Mouse (Mus musculus): ENCODE data around the gene Cdc42bpg. TPM values are rescaled to one million over a fixed set of nuclear protein-coding genes. Genes with fewer than 3 reads are reported as not detected.

The Cdc42bpg gene
- polyA plus RNA-seq (2012; rRNA removed), result 6.8 and 8.0 TPM in 2 replicates

GRCm38 (mm10) chr19:6306137-6306551 lies at the start of gene Cdc42bpg:
TSS of gene Cdc42bpg (plus strand) at chr19:6306456.

GRCm38 (mm10) chr19:6276426-6277421 lies 29.5 kb upstream of the Cdc42bpg start, which contains the start of gene Ehd1:
TSS of gene Ehd1 (plus strand) at chr19:6276725.

GRCm38 (mm10) chr19:6334673-6335457 lies 28.6 kb downstream of the Cdc42bpg start, which contains the start of gene Men1:
TSS of gene Men1 (plus strand) at chr19:6334979.

GRCm38 (mm10) chr19:6340524-6341452 lies 34.5 kb downstream of the Cdc42bpg start, which contains the start of gene Map4k2:
TSS of gene Map4k2 (plus strand) at chr19:6341135.

GRCm38 (mm10) chr19:6363411-6364240 lies 57.4 kb downstream of the Cdc42bpg start, which contains the start of gene Sf1:
TSS of gene Sf1 (plus strand) at chr19:6363690.

Other genes starting within 250 kb of the Cdc42bpg start
- 53.7 and 58.8 TPM in 2 replicates for gene Mrpl49, start 248.7 kb upstream of the Cdc42bpg start, polyA plus RNA-seq (2012; rRNA removed)
- gene Fau, start 248.6 kb upstream of the Cdc42bpg start, polyA plus RNA-seq (2012; rRNA removed), result 1,645 and 2,151 TPM in 2 replicates
- gene Znhit2, start 245.3 kb upstream of the Cdc42bpg start, polyA plus RNA-seq (2012; rRNA removed), result 27.7 and 31.3 TPM in 2 replicates
- gene Tm7sf2, start 238.1 kb upstream of the Cdc42bpg start, polyA plus RNA-seq (2012; rRNA removed), result 42.8 and 53.5 TPM in 2 replicates
- 74.8 and 88.1 TPM in 2 replicates for gene Vps51, start 229.2 kb upstream of the Cdc42bpg start, polyA plus RNA-seq (2012; rRNA removed)
- 0.16 and 0.39 TPM in 2 replicates for gene Tmem262, start 226.4 kb upstream of the Cdc42bpg start, polyA plus RNA-seq (2012; rRNA removed)
- gene Gm28374, start 224.2 kb upstream of the Cdc42bpg start, polyA plus RNA-seq (2012; rRNA removed), result 0.67 and 1.7 TPM in 2 replicates
- 47.5 and 73.8 TPM in 2 replicates for gene Zfpl1, start 221.5 kb upstream of the Cdc42bpg start, polyA plus RNA-seq (2012; rRNA removed)
- gene Cdca5, start 221.5 kb upstream of the Cdc42bpg start, polyA plus RNA-seq (2012; rRNA removed), result 35.9 and 39.7 TPM in 2 replicates
- gene AC131692.1, start 212.0 kb upstream of the Cdc42bpg start, polyA plus RNA-seq (2012; rRNA removed), result 1.3 and 1.6 TPM in 2 replicates
- gene Naaladl1, start 200.7 kb upstream of the Cdc42bpg start, polyA plus RNA-seq (2012; rRNA removed), result 2.8 and 3.9 TPM in 2 replicates
- 41.9 and 69.7 TPM in 2 replicates for gene Sac3d1, start 187.8 kb upstream of the Cdc42bpg start, polyA plus RNA-seq (2012; rRNA removed)
- 27.4 and 36.9 TPM in 2 replicates for gene Snx15, start 178.2 kb upstream of the Cdc42bpg start, polyA plus RNA-seq (2012; rRNA removed)
- gene Batf2, start 165.5 kb upstream of the Cdc42bpg start, polyA plus RNA-seq (2012; rRNA removed), result not detected in 2 replicates
- gene Arl2, start 164.9 kb upstream of the Cdc42bpg start, polyA plus RNA-seq (2012; rRNA removed), result 55.9 and 75.4 TPM in 2 replicates
- gene Majin, start 122.1 kb upstream of the Cdc42bpg start, polyA plus RNA-seq (2012; rRNA removed), result not detected in 2 replicates
- gene Gpha2, start 80.1 kb upstream of the Cdc42bpg start, polyA plus RNA-seq (2012; rRNA removed), result 0.16 and 1.1 TPM in 2 replicates
- 35.9 and 56.4 TPM in 2 replicates for gene Ppp2r5b, start 70.6 kb upstream of the Cdc42bpg start, polyA plus RNA-seq (2012; rRNA removed)
- gene Atg2a, start 64.8 kb upstream of the Cdc42bpg start, polyA plus RNA-seq (2012; rRNA removed), result 11.8 and 15.7 TPM in 2 replicates
- 143 and 275 TPM in 2 replicates for gene Ehd1, start 29.7 kb upstream of the Cdc42bpg start, polyA plus RNA-seq (2012; rRNA removed)
- gene Men1, start 28.5 kb downstream of the Cdc42bpg start, polyA plus RNA-seq (2012; rRNA removed), result 84.2 and 116 TPM in 2 replicates
- 52.5 and 65.3 TPM in 2 replicates for gene Map4k2, start 34.7 kb downstream of the Cdc42bpg start, polyA plus RNA-seq (2012; rRNA removed)
- gene Sf1, start 57.2 kb downstream of the Cdc42bpg start, polyA plus RNA-seq (2012; rRNA removed), result 223 and 269 TPM in 2 replicates
- 6.3 and 8.2 TPM in 2 replicates for gene Pygm, start 77.9 kb downstream of the Cdc42bpg start, polyA plus RNA-seq (2012; rRNA removed)
- gene Rasgrp2, start 92.9 kb downstream of the Cdc42bpg start, polyA plus RNA-seq (2012; rRNA removed), result 24.6 and 28.9 TPM in 2 replicates
- gene Nrxn2, start 112.3 kb downstream of the Cdc42bpg start, polyA plus RNA-seq (2012; rRNA removed), result 33.9 and 37.2 TPM in 2 replicates
- gene Slc22a12, start 236.6 kb downstream of the Cdc42bpg start, polyA plus RNA-seq (2012; rRNA removed), result 0.05 TPM in 1 of 2 replicates, not detected in the other

Data from central nervous system, embryonic 11.5 days (tissue).